Mouse (Mus musculus): ENCODE measurements around the gene Stac3.
A peak's percentile ranks its signal among the peaks of the same experiment; 100 is the strongest.

DNA sequence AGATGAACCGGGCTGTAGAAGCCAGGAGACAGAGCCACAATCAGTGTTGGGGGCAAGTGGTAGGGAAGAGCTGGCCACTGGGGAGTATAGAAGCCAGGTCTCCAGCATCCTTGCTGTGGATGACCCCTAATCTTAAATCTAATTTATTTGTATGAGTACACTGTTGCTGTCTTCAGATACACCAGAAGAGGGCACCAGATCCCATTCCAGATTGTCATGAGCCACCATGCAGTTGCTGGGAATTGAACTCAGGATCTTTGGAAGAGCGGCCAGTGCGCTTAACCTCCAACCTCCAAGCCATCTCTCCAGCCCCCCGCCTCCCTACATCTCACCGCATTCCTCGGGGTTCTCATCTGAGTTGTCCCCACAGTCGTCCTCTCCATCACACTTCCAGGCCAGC lies 45.0 kb downstream of the Stac3 start:
- TF ChIP-seq CTCF (IDR thresholded peaks at IDR 0.05; ENCODE audit: low read depth) (peak; percentile 52), EP300 (IDR thresholded peaks at IDR 0.05; ENCODE audit: low read depth) (no peak)
